Mouse (Mus musculus) kidney, adult 2 months (tissue): Measurements from ENCODE around the gene Pdx1.

Source experiments
- CTCF ChIP-seq: fragments of 200-500 bp; conservative IDR thresholded peaks from 2 replicates; pipeline ENCODE4 v1.5.1; 2011; ENCODE audit warnings: low read depth, mild to moderate bottlenecking, control low read depth, low read length, moderate library complexity, mixed read lengths; ENCODE audit not compliant: insufficient read depth, insufficient read length
- POLR2A ChIP-seq: fragments of 200-500 bp; IDR thresholded peaks from one replicate; pipeline ENCODE4 v1.6.1; 2011; ENCODE audit warnings: low read depth, low read length, control low read depth

DNA sequence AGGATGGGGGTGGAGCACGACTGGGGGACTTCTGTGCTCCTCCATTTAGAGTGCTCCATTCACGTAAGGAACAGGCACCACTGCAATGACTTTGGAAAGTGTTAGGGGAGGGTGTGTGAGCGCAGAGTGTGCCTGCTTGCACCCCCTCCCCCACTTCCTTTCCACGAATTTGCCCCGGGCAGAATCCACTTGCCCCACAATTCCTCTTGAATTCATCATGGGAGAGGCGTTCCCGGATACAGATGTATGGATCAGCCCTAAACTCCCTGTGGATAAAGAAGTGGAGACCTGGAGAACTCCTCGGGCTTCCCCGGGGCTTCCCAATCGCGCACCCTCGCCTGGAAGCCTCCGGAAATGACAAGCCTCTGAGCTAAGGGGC is 7.8 kb downstream of the Pdx1 start:
- TF ChIP-seq POLR2A (no peak), CTCF (no peak)
